8 mouse cellular contexts compared by ENCODE assay signal in genomic region chr6:51471179-51471505, GRCm38 (mm10). TPM values are rescaled to one million over a fixed set of nuclear protein-coding genes. Genes with fewer than 3 reads are reported as not detected.
DNase-seq lines count a peak whose midpoint lies in the region; ATAC-seq and TF ChIP-seq lines count a peak whose summit lies in the region.

No protein-coding gene starts in this region.

- H3K9me3 ChIP-seq in kidney, postnatal 0 days (replicated peaks; ENCODE audit: low read length), result no peaks in the 10 kb centered on the region
- H3K9me3 ChIP-seq in embryonic facial prominence, embryonic 10.5 days, result no peaks in the 10 kb centered on the region
- H3K9me3 ChIP-seq in intestine, embryonic 15.5 days, result no peaks in the 10 kb centered on the region
- no peaks in the 10 kb centered on the region for H3K9me3 ChIP-seq in neural tube, embryonic 12.5 days

- no peak for ATAC-seq in kidney, postnatal 0 days (replicated peaks; ENCODE audit: low FRiP score, low read depth)
- ATAC-seq in intestine, embryonic 15.5 days, result no peak
- no peak for ATAC-seq in neural tube, embryonic 12.5 days (ENCODE audit: low FRiP score, low read depth)
- ATAC-seq in CD4-positive, CD25-positive, alpha-beta regulatory T cell, adult 4 months, result no peak

- no peaks in the 10 kb centered on the region for H3K27me3 ChIP-seq in kidney, postnatal 0 days (ENCODE audit: insufficient read depth, low read length)
- no peaks in the 10 kb centered on the region for H3K27me3 ChIP-seq in embryonic facial prominence, embryonic 10.5 days (replicated peaks; ENCODE audit: low read depth, poor library complexity, severe bottlenecking)
- H3K27me3 ChIP-seq in intestine, embryonic 15.5 days (replicated peaks), result no peaks in the 10 kb centered on the region
- no peaks in the 10 kb centered on the region for H3K27me3 ChIP-seq in neural tube, embryonic 12.5 days (replicated peaks)

- H3K4me2 ChIP-seq in kidney, postnatal 0 days (ENCODE audit: low read length), result peak overlapping the region; percentile 57
- H3K4me2 ChIP-seq in intestine, embryonic 15.5 days (replicated peaks), result peak overlapping the region; percentile 52; the same call in 1 of the 2 replicates
- peak overlapping the region; percentile 57 for H3K4me2 ChIP-seq in neural tube, embryonic 12.5 days (replicated peaks)

- peaks cover 13% of the 10 kb centered on the region for H3K36me3 ChIP-seq in kidney, postnatal 0 days (ENCODE audit: insufficient read depth, low read length)
- H3K36me3 ChIP-seq in embryonic facial prominence, embryonic 10.5 days (replicated peaks), result peaks cover 65% of the 10 kb centered on the region
- 0 out of 2 replicates have a peak, but pooled peaks cover 6% of the 10 kb centered on the region for H3K36me3 ChIP-seq in intestine, embryonic 15.5 days
- peaks cover 25% of the 10 kb centered on the region for H3K36me3 ChIP-seq in neural tube, embryonic 12.5 days

- WGBS in kidney, postnatal 0 days, result 0% methylated on average over 10 of the region's 10 CpGs
- WGBS in embryonic facial prominence, embryonic 10.5 days, result under 1% methylated on average over 10 of the region's 10 CpGs
- WGBS in intestine, embryonic 15.5 days, result 0% methylated on average over 10 of the region's 10 CpGs
- under 1% methylated on average over 10 of the region's 10 CpGs for WGBS in neural tube, embryonic 12.5 days

- no peak for DNase-seq in kidney, postnatal 0 days (ENCODE audit: low spot score)
- no peak for DNase-seq in kidney, adult 9 months
- DNase-seq in embryonic facial prominence, embryonic 10.5 days (ENCODE audit: low spot score), result no peak
- no peak for DNase-seq in right cerebral cortex, postnatal 4 days
- DNase-seq in right cerebral cortex, postnatal 36 days (ENCODE audit: low spot score in 2 of 2), result no peak

- H3K4me3 ChIP-seq in kidney, postnatal 0 days (replicated peaks; ENCODE audit: low read depth, low read length), result peak overlapping the region; percentile 100
- peak overlapping the region; percentile 98 for H3K4me3 ChIP-seq in embryonic facial prominence, embryonic 10.5 days
- H3K4me3 ChIP-seq in intestine, embryonic 15.5 days (replicated peaks), result peak overlapping the region; percentile 87
- H3K4me3 ChIP-seq in neural tube, embryonic 12.5 days, result peak overlapping the region; percentile 91

- no peak for TF ChIP-seq CTCF in kidney, postnatal 0 days (IDR thresholded peaks at IDR 0.05; ENCODE audit: low read depth)

- peak overlapping the region; percentile 98 for H3K9ac ChIP-seq in kidney, postnatal 0 days (ENCODE audit: low read depth, low read length)
- H3K9ac ChIP-seq in intestine, embryonic 15.5 days, result peak overlapping the region; percentile 99
- peak overlapping the region; percentile 99 for H3K9ac ChIP-seq in neural tube, embryonic 12.5 days

- peak overlapping the region; percentile 100 for H3K27ac ChIP-seq in kidney, postnatal 0 days
- H3K27ac ChIP-seq in embryonic facial prominence, embryonic 10.5 days (replicated peaks), result peak overlapping the region; percentile 100
- H3K27ac ChIP-seq in intestine, embryonic 15.5 days, result peak overlapping the region; percentile 99
- H3K27ac ChIP-seq in neural tube, embryonic 12.5 days, result peak overlapping the region; percentile 100

- peaks cover 14% of the 10 kb centered on the region for H3K4me1 ChIP-seq in kidney, postnatal 0 days (replicated peaks; ENCODE audit: insufficient read depth, low read length)
- peaks cover 28% of the 10 kb centered on the region for H3K4me1 ChIP-seq in embryonic facial prominence, embryonic 10.5 days
- H3K4me1 ChIP-seq in intestine, embryonic 15.5 days (replicated peaks), result peaks cover 1% of the 10 kb centered on the region; the same call in 1 of the 2 replicates
- H3K4me1 ChIP-seq in neural tube, embryonic 12.5 days, result peaks cover 21% of the 10 kb centered on the region

RNA-seq across cellular contexts. Expression of gene Cbx3, which starts 1.0 kb away (rescaled TPM):
- 445 and 447 TPM in 2 replicates for polyA plus RNA-seq in kidney, postnatal 0 days (2015; fragmentation: Nextera tagmentation; extraction: Ambion mirVana)
- 700 and 747 TPM in 2 replicates for polyA plus RNA-seq in embryonic facial prominence, embryonic 10.5 days (2016; fragmentation: Nextera tagmentation; extraction: Ambion mirVana)
- polyA plus RNA-seq in intestine, embryonic 15.5 days (2015; fragmentation: Nextera tagmentation; extraction: Ambion mirVana), result 342 and 418 TPM in 2 replicates
- polyA plus RNA-seq in neural tube, embryonic 12.5 days (2016; fragmentation: Nextera tagmentation; extraction: Ambion mirVana), result 569 and 589 TPM in 2 replicates
- 100 to 1,000 TPM; 577 to 675 TPM for polyA plus RNA-seq in CD4-positive, CD25-positive, alpha-beta regulatory T cell, adult 4 months (2017; shearing (Covaris generic))

RNA-seq across cellular contexts. Expression of gene Hnrnpa2b1, which starts 1.4 kb away (rescaled TPM):
- polyA plus RNA-seq in kidney, postnatal 0 days (2015; fragmentation: Nextera tagmentation; extraction: Ambion mirVana), result 1,374 and 1,518 TPM in 2 replicates
- 2,407 and 2,547 TPM in 2 replicates for polyA plus RNA-seq in embryonic facial prominence, embryonic 10.5 days (2016; fragmentation: Nextera tagmentation; extraction: Ambion mirVana)
- polyA plus RNA-seq in intestine, embryonic 15.5 days (2015; fragmentation: Nextera tagmentation; extraction: Ambion mirVana), result 1,529 and 1,675 TPM in 2 replicates
- 2,094 and 2,188 TPM in 2 replicates for polyA plus RNA-seq in neural tube, embryonic 12.5 days (2016; fragmentation: Nextera tagmentation; extraction: Ambion mirVana)
- 1,000 to 10,000 TPM; 1,098 to 1,432 TPM for polyA plus RNA-seq in CD4-positive, CD25-positive, alpha-beta regulatory T cell, adult 4 months (2017; shearing (Covaris generic))

RNA-seq across cellular contexts. Expression of gene Nfe2l3, which starts 38.7 kb away (rescaled TPM):
- polyA plus RNA-seq in kidney, postnatal 0 days (2015; fragmentation: Nextera tagmentation; extraction: Ambion mirVana), result 4.0 and 5.0 TPM in 2 replicates
- polyA plus RNA-seq in embryonic facial prominence, embryonic 10.5 days (2016; fragmentation: Nextera tagmentation; extraction: Ambion mirVana), result 1.3 and 1.6 TPM in 2 replicates
- polyA plus RNA-seq in intestine, embryonic 15.5 days (2015; fragmentation: Nextera tagmentation; extraction: Ambion mirVana), result 1.9 TPM in 2 replicates
- polyA plus RNA-seq in neural tube, embryonic 12.5 days (2016; fragmentation: Nextera tagmentation; extraction: Ambion mirVana), result 2.8 and 3.4 TPM in 2 replicates
- 1 to 10 TPM in 1 of 2 experiments, under 1 TPM in 1; 0.84 to 1.1 TPM for polyA plus RNA-seq in CD4-positive, CD25-positive, alpha-beta regulatory T cell, adult 4 months (2017; shearing (Covaris generic))

RNA-seq across cellular contexts. Expression of gene Snx10, which starts 52.6 kb away (rescaled TPM):
- polyA plus RNA-seq in kidney, postnatal 0 days (2015; fragmentation: Nextera tagmentation; extraction: Ambion mirVana), result 15.0 and 15.6 TPM in 2 replicates
- polyA plus RNA-seq in embryonic facial prominence, embryonic 10.5 days (2016; fragmentation: Nextera tagmentation; extraction: Ambion mirVana), result 22.7 and 24.0 TPM in 2 replicates
- 12.1 and 14.4 TPM in 2 replicates for polyA plus RNA-seq in intestine, embryonic 15.5 days (2015; fragmentation: Nextera tagmentation; extraction: Ambion mirVana)
- 39.0 and 42.6 TPM in 2 replicates for polyA plus RNA-seq in neural tube, embryonic 12.5 days (2016; fragmentation: Nextera tagmentation; extraction: Ambion mirVana)
- polyA plus RNA-seq in CD4-positive, CD25-positive, alpha-beta regulatory T cell, adult 4 months (2017; shearing (Covaris generic)), result 10 to 100 TPM; 27.6 to 32.1 TPM
